Mouse (Mus musculus) embryonic facial prominence, embryonic 12.5 days (tissue): ENCODE data around the gene Nphp3. TPM values are rescaled to one million over a fixed set of nuclear protein-coding genes. Genes with fewer than 3 reads are reported as not detected.

Source experiments
- ATAC-seq: fragments of 200-750 bp; cut with Nextera tagmentation; 2 replicates; pipeline ENCODE4 v1.8.0; 2017; ENCODE audit not compliant: insufficient number of reproducible peaks, insufficient read depth, low FRiP score, low TSS enrichment
- H3K27ac ChIP-seq: fragments of 300-500 bp; sonication (generic); 2 replicates; pipeline ENCODE4 v1.5.1; 2016; ENCODE audit warnings: mild to moderate bottlenecking
- H3K27me3 ChIP-seq: fragments of 300-500 bp; sonication (generic); 2 replicates; pipeline ENCODE4 v1.6.1; 2016; ENCODE audit warnings: mild to moderate bottlenecking, moderate library complexity
- H3K36me3 ChIP-seq: fragments of 300-500 bp; sonication (generic); 2 replicates; pipeline ENCODE4 v1.6.1; 2016; ENCODE audit warnings: mild to moderate bottlenecking
- H3K4me1 ChIP-seq: fragments of 300-500 bp; sonication (generic); 2 replicates; pipeline ENCODE4 v1.6.1; 2016
- H3K4me2 ChIP-seq: fragments of 300-500 bp; sonication (generic); replicated peaks from 2 replicates; pipeline ENCODE4 v1.6.1; 2016; ENCODE audit warnings: mild to moderate bottlenecking, moderate library complexity
- H3K4me3 ChIP-seq: fragments of 300-500 bp; sonication (generic); 2 replicates; pipeline ENCODE4 v1.5.1; 2016; ENCODE audit warnings: mild to moderate bottlenecking
- H3K9ac ChIP-seq: fragments of 300-500 bp; sonication (generic); 2 replicates; pipeline ENCODE4 v1.6.1; 2016; ENCODE audit warnings: mild to moderate bottlenecking, moderate library complexity
- H3K9me3 ChIP-seq: fragments of 300-500 bp; sonication (generic); 2 replicates; pipeline ENCODE4 v1.6.1; 2016; ENCODE audit warnings: mild to moderate bottlenecking, moderate library complexity
- WGBS: fragments of 180-500 bp; shearing (Covaris S2); methylation state at CpG from one replicate; pipeline ENCODE4 v1.1.7; 2016; 5-methylcytosine and 5-hydroxymethylcytosine counted together
- polyA plus RNA-seq: library from polyadenylated mRNA; unstranded; fragments of >200 nt; fragmentation: Nextera tagmentation; extraction: Ambion mirVana; gene quantifications from 2 replicates; pipeline ENCODE4 v1.2.1, GENCODE M21; 2016

Gene Nphp3
- polyA plus RNA-seq = 8.9 and 9.1 TPM in 2 replicates

- H3K27me3 ChIP-seq = no peaks in the 10 kb centered on the region
- H3K4me3 ChIP-seq = peak within 1 kb of the TSS; percentile 55
- peak within 1 kb of the TSS; percentile 49 for H3K4me2 ChIP-seq
- no peaks in the 10 kb centered on the region for H3K9me3 ChIP-seq
- ATAC-seq = peak; percentile 96
- H3K9ac ChIP-seq = peak within 1 kb of the TSS; percentile 64
- WGBS = under 1% methylated on average over 55 of the region's 55 CpGs
- 0 out of 2 replicates have a peak, but pooled peaks cover 10% of the 10 kb centered on the region for H3K4me1 ChIP-seq
- H3K27ac ChIP-seq = peak within 1 kb of the TSS; percentile 85
- peaks cover 12% of the 10 kb centered on the region; the same call in 1 of the 2 replicates for H3K36me3 ChIP-seq
Measured at GRCm38 (mm10) chr9:104001921-104002859, at the start of gene Nphp3. Gene Nphp3 (plus strand): TSS chr9:104002544.

- Histone ChIP-seq H3K27me3 (no peaks in the 10 kb centered on the region), H3K27ac (no peak overlapping the region), H3K9ac (no peak overlapping the region), H3K36me3 (no peaks in the 10 kb centered on the region), H3K4me3 (no peak overlapping the region), H3K9me3 (no peaks in the 10 kb centered on the region), H3K4me2 (no peak overlapping the region), H3K4me1 (no peaks in the 10 kb centered on the region)
- ATAC-seq = no peak
- WGBS = 77% methylated on average over 6 of the region's 6 CpGs
Measured at GRCm38 (mm10) chr9:103958722-103959121, 43.6 kb upstream of the Nphp3 start.

DNA sequence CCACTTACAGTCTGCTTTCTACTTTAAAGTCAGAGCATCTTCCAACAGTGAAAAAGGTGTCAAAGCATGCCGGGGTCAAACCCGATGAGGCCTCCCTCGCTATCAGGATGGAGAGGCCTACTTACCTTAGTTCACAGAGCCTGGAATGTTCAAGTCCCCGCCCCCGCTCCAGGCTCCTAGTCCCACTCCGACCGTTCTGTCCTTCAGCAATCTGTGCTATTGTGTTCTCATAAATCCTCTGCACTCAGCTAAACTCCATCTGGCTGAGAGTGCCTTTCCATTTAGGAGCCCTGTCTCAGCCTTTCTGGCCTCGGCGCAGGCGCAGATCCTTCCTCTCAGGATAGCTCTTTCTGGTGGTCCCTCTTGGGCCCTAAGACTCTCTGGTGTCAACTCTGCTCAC lies 42.4 kb upstream of the Nphp3 start:
- Histone ChIP-seq H3K4me2 (no peak overlapping the region), H3K27ac (no peak overlapping the region), H3K9ac (no peak overlapping the region), H3K27me3 (no peaks in the 10 kb centered on the region), H3K4me1 (no peaks in the 10 kb centered on the region), H3K9me3 (no peaks in the 10 kb centered on the region), H3K36me3 (no peaks in the 10 kb centered on the region), H3K4me3 (no peak overlapping the region)
- no peak for ATAC-seq
- 86% methylated on average over 10 of the region's 10 CpGs for WGBS

- Histone ChIP-seq H3K27me3 (no peaks in the 10 kb centered on the region), H3K4me2 (no peak overlapping the region), H3K4me1 (0 out of 2 replicates have a peak, but pooled peaks cover under 1% of the 10 kb centered on the region), H3K27ac (no peak overlapping the region), H3K36me3 (no peaks in the 10 kb centered on the region), H3K9ac (no peak overlapping the region), H3K9me3 (no peaks in the 10 kb centered on the region), H3K4me3 (no peak overlapping the region)
- ATAC-seq = no peak
- 10% methylated on average over 2 of the region's 2 CpGs for WGBS
Measured at GRCm38 (mm10) chr9:103996496-103996895, 5.8 kb upstream of the Nphp3 start.

- Histone ChIP-seq H3K9me3 (no peaks in the 10 kb centered on the region), H3K27me3 (no peaks in the 10 kb centered on the region), H3K27ac (no peak overlapping the region), H3K9ac (no peak overlapping the region), H3K4me1 (0 out of 2 replicates have a peak, but pooled peaks cover 10% of the 10 kb centered on the region), H3K36me3 (0 out of 2 replicates have a peak, but pooled peaks cover 2% of the 10 kb centered on the region), H3K4me2 (no peak overlapping the region), H3K4me3 (no peak overlapping the region)
- WGBS = 55% methylated on average over 3 of the region's 3 CpGs
- no peak for ATAC-seq
Measured at GRCm38 (mm10) chr9:104000601-104001000, 1.7 kb upstream of the Nphp3 start.

- Histone ChIP-seq H3K4me2 (peak overlapping the region; percentile 49), H3K9ac (peak overlapping the region; percentile 64), H3K4me3 (peak overlapping the region; percentile 55), H3K27me3 (no peaks in the 10 kb centered on the region), H3K27ac (peak overlapping the region; percentile 67), H3K9me3 (no peaks in the 10 kb centered on the region), H3K4me1 (0 out of 2 replicates have a peak, but pooled peaks cover 10% of the 10 kb centered on the region), H3K36me3 (peaks cover 12% of the 10 kb centered on the region; the same call in 1 of the 2 replicates)
- ATAC-seq = peak; percentile 43
- under 1% methylated on average over 37 of the region's 37 CpGs for WGBS
Measured at GRCm38 (mm10) chr9:104002913-104003330, 578 bp downstream of the Nphp3 start.

DNA sequence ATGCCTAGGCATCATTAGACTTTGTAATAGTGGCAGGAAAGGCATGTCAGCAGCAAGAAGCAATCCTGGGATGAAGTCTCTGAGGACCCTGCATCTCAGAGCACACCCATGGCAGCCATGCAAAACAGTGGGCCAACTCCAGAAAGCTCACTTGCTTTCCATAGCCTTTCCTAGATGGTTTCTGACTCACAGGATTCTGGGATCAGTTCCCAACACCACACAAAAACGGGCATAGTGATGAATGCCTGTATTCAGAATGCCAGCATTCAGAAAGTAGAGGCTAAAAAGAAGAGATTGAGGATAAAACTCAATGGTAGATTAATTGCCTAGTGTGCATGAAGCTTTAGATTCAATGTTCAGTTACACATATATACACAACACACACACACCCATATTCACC lies 12.2 kb downstream of the Nphp3 start:
- Histone ChIP-seq H3K27ac (no peak overlapping the region), H3K4me2 (no peak overlapping the region), H3K9ac (no peak overlapping the region), H3K36me3 (peaks cover 42% of the 10 kb centered on the region), H3K27me3 (no peaks in the 10 kb centered on the region), H3K9me3 (no peaks in the 10 kb centered on the region), H3K4me1 (no peaks in the 10 kb centered on the region), H3K4me3 (no peak overlapping the region)
- 72% methylated on average over 1 of the region's 1 CpGs for WGBS
- no peak for ATAC-seq

DNA sequence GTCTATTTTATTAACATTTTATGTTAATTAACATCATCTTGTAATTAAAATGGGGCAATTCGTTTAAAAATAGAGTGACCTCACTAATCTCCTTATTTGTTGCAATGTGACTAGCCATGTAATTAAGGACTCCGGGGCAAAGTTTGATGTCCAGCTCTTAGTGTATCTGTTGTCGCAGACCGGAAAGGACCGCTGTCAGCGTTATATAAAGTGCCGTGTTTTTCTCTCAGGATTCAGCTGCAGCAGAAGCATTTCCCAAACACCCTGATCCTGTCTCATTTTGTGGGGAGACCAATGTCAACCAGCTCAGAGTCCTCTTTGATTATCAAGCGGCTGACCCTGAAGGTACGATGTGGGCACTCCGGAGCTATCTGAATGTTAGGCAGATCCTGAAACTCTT lies 18.7 kb downstream of the Nphp3 start:
- Histone ChIP-seq H3K4me2 (no peak overlapping the region), H3K4me3 (no peak overlapping the region), H3K9me3 (no peaks in the 10 kb centered on the region), H3K9ac (no peak overlapping the region), H3K27me3 (no peaks in the 10 kb centered on the region), H3K27ac (no peak overlapping the region), H3K4me1 (no peaks in the 10 kb centered on the region), H3K36me3 (peaks cover 58% of the 10 kb centered on the region)
- ATAC-seq = no peak
- 93% methylated on average over 10 of the region's 10 CpGs for WGBS

GRCm38 (mm10) chr9:104027186-104027585 lies 24.8 kb downstream of the Nphp3 start:
- Histone ChIP-seq H3K4me1 (no peaks in the 10 kb centered on the region), H3K36me3 (peaks cover 57% of the 10 kb centered on the region), H3K4me3 (no peak overlapping the region), H3K4me2 (no peak overlapping the region), H3K27me3 (no peaks in the 10 kb centered on the region), H3K27ac (no peak overlapping the region), H3K9me3 (no peaks in the 10 kb centered on the region), H3K9ac (no peak overlapping the region)
- ATAC-seq = no peak
- 95% methylated on average over 8 of the region's 8 CpGs for WGBS

DNA sequence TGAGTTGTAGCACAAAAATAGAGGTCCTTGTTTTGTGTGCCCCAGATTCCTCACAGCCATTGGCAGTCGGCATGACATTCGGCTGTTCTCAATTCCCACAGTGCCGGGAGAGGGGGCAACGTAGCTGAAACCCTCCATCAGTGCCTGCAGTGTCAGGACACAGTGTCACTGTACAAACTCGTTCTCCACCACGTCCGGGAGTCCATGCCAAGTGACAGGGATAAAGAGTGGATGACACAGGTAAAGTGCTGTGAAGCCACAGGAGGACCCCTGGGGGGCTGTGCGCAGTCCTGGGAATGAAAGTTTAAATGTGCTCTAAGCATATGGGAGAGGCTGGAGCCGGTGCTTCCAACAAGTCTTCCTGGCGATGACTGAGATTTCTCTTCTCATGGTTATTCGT lies 27.5 kb downstream of the Nphp3 start:
- peaks cover 43% of the 10 kb centered on the region for H3K36me3 ChIP-seq

DNA sequence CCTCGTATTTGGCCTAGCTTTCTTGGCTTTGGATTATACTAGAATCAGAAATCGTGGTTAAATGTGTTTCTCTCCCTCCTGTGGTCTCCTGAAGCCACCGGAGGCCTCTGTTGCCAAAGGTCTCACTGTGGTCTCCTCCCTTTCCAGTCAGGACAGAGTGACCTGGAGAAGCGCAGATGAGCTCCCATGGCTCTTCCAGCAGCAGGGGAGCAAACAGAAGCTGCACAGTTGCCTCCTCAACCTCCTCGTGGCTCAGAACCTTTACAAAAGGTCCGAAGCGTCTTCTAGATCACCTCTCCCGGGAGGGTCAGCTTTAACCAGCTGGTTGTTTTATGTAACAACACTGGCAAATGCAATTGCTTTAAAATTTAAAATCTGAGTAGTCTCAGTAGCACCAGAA lies 31.9 kb downstream of the Nphp3 start:
- ATAC-seq = no peak

More for the DNA sequence above, 27.5 kb downstream of the Nphp3 start:
- Histone ChIP-seq H3K9ac (no peak overlapping the region), H3K27ac (no peak overlapping the region), H3K4me2 (no peak overlapping the region), H3K4me3 (no peak overlapping the region), H3K4me1 (no peaks in the 10 kb centered on the region), H3K27me3 (no peaks in the 10 kb centered on the region), H3K9me3 (no peaks in the 10 kb centered on the region)
- no peak for ATAC-seq
- WGBS = 85% methylated on average over 11 of the region's 11 CpGs

DNA sequence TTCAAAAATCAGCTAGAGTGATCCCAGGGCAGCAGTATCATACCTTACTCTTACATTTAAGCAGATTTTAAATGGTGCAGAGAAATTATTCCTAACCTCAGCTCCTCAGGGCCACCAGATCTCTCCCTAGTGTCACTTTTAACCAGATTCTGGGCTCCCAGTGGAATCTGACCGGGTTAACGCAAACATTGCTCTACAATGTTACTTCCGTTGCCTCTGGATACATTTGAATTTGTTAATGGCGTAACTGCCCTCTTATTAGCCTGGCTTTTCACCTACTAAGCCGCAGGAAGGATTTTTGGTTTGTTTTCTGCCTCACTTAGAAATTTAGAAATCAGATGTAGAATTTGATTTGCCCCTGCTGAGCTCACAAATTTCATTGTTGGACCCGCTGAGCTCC lies 32.4 kb downstream of the Nphp3 start:
- 71% methylated on average over 6 of the region's 6 CpGs for WGBS
- H3K4me2 ChIP-seq = no peak overlapping the region

More for the DNA sequence above, 31.9 kb downstream of the Nphp3 start:
- Histone ChIP-seq H3K9me3 (no peaks in the 10 kb centered on the region), H3K27me3 (no peaks in the 10 kb centered on the region), H3K4me1 (no peaks in the 10 kb centered on the region), H3K4me3 (no peak overlapping the region), H3K27ac (no peak overlapping the region), H3K4me2 (no peak overlapping the region), H3K9ac (no peak overlapping the region), H3K36me3 (peaks cover 34% of the 10 kb centered on the region)
- WGBS = 81% methylated on average over 8 of the region's 8 CpGs

More for the DNA sequence above, 32.4 kb downstream of the Nphp3 start:
- Histone ChIP-seq H3K27me3 (no peaks in the 10 kb centered on the region), H3K4me3 (no peak overlapping the region), H3K36me3 (peaks cover 34% of the 10 kb centered on the region), H3K9me3 (no peaks in the 10 kb centered on the region), H3K4me1 (no peaks in the 10 kb centered on the region), H3K9ac (no peak overlapping the region), H3K27ac (no peak overlapping the region)
- no peak for ATAC-seq
